Mouse (Mus musculus): ENCODE measurements at regions not wholly inside any gene's neighbourhood (a gene's known extent, or its start where the extent isn't known, plus 50 kb on each side); places are given as distances from the start of the nearest gene placed in this dataset.

GRCm38 (mm10) chr11:112902618-112903017 is 120.6 kb downstream of the Sox9 start:
- TF ChIP-seq E2F4 (IDR thresholded peaks at IDR 0.05; ENCODE audit: insufficient read depth) (no peak), SRF (IDR thresholded peaks at IDR 0.05; ENCODE audit: control insufficient read depth, insufficient read length, low read depth) (no peak), CEBPB (IDR thresholded peaks at IDR 0.05; ENCODE audit: insufficient read depth, poor library complexity, severe bottlenecking) (no peak), MAX (IDR thresholded peaks at IDR 0.05; ENCODE audit: low read depth) (no peak), MYOG (IDR thresholded peaks at IDR 0.05; ENCODE audit: control insufficient read depth in 1 of 3, insufficient read depth in 1 of 3, insufficient read length in 2 of 3, low read depth in 2 of 3) (no peak), REST (IDR thresholded peaks at IDR 0.05; ENCODE audit: insufficient read depth, insufficient read length) (no peak), USF1 (IDR thresholded peaks at IDR 0.05; ENCODE audit: low read depth) (no peak), TCF3 (IDR thresholded peaks at IDR 0.05; ENCODE audit: insufficient read length, low read depth) (no peak), TCF12 (IDR thresholded peaks at IDR 0.05; ENCODE audit: insufficient read depth, poor library complexity, severe bottlenecking) (no peak), MYOD1 (IDR thresholded peaks at IDR 0.05; ENCODE audit: control insufficient read depth in 1 of 3, insufficient read length in 2 of 3, low read depth in 2 of 3) (no peak), POLR2A (IDR thresholded peaks at IDR 0.05; ENCODE audit: insufficient read length, low read depth) (no peak), POLR2AphosphoS2 (IDR thresholded peaks at IDR 0.05; ENCODE audit: insufficient read length, low read depth) (no peak)
- Histone ChIP-seq H3K79me2 (ENCODE audit: control insufficient read depth, insufficient read depth) (no peaks in the 10 kb centered on the region), H3ac (ENCODE audit: control insufficient read depth, insufficient read length) (no peak overlapping the region), H3K27me3 (ENCODE audit: control insufficient read depth, insufficient read depth, insufficient read length) (no peaks in the 10 kb centered on the region), H3K36me3 (ENCODE audit: control insufficient read depth, insufficient read depth) (no peaks in the 10 kb centered on the region), H3K4me2 (ENCODE audit: low read depth) (no peak overlapping the region), H3K4me3 (no peak overlapping the region)

- Histone ChIP-seq H3ac (ENCODE audit: control insufficient read depth, insufficient read length) (no peak overlapping the region), H3K27me3 (ENCODE audit: control insufficient read depth, insufficient read depth, insufficient read length) (no peaks in the 10 kb centered on the region), H3K79me2 (ENCODE audit: control insufficient read depth, insufficient read depth) (no peaks in the 10 kb centered on the region), H3K36me3 (ENCODE audit: control insufficient read depth, insufficient read depth) (no peaks in the 10 kb centered on the region), H3K4me2 (ENCODE audit: low read depth) (no peak overlapping the region), H3K4me3 (no peak overlapping the region)
- TF ChIP-seq TCF3 (IDR thresholded peaks at IDR 0.05; ENCODE audit: insufficient read length, low read depth) (no peak), TCF12 (IDR thresholded peaks at IDR 0.05; ENCODE audit: insufficient read depth, poor library complexity, severe bottlenecking) (no peak), MYOD1 (IDR thresholded peaks at IDR 0.05; ENCODE audit: control insufficient read depth in 1 of 3, insufficient read length in 2 of 3, low read depth in 2 of 3) (no peak)
These were observed 128.3 kb downstream of the Sox9 start for GRCm38 (mm10) chr11:112910309-112910708.

GRCm38 (mm10) chr11:112912875-112913274 is 130.9 kb downstream of the Sox9 start:
- Histone ChIP-seq H3K79me2 (ENCODE audit: control insufficient read depth, insufficient read depth) (no peaks in the 10 kb centered on the region), H3K36me3 (ENCODE audit: control insufficient read depth, insufficient read depth) (no peaks in the 10 kb centered on the region), H3K4me2 (ENCODE audit: low read depth) (no peak overlapping the region), H3K27me3 (ENCODE audit: control insufficient read depth, insufficient read depth, insufficient read length) (no peaks in the 10 kb centered on the region), H3K4me3 (no peak overlapping the region), H3ac (ENCODE audit: control insufficient read depth, insufficient read length) (no peak overlapping the region)
- TF ChIP-seq MYOG (IDR thresholded peaks at IDR 0.05; ENCODE audit: control insufficient read depth in 1 of 3, insufficient read depth in 1 of 3, insufficient read length in 2 of 3, low read depth in 2 of 3) (peak in 2 of 3 experiments; percentile 44 to 74), E2F4 (IDR thresholded peaks at IDR 0.05; ENCODE audit: insufficient read depth) (no peak), REST (IDR thresholded peaks at IDR 0.05; ENCODE audit: insufficient read depth, insufficient read length) (no peak), MYOD1 (IDR thresholded peaks at IDR 0.05; ENCODE audit: control insufficient read depth in 1 of 3, insufficient read length in 2 of 3, low read depth in 2 of 3) (peak in 2 of 3 experiments; percentile 37 to 61)

DNA sequence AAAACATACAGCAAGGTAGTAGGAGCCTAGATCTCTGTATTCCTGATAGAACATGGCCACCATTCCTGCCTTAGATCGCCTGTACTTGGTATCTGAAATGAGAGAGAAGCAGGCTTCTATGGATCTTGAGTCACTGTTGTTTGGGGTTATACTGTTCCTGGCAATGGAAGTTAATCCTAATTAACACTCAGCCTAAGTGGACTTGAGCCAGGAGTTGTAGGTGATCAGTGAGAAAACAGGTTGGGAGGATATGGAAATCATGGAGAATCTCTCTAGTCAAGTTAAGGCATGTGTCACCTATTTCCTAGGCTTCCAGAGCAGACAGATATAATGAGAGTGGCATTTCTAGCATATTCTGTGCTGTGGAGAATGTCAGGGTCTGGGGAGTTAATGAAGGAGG is 134.9 kb downstream of the Sox9 start:
- no peak for TF ChIP-seq POLR2AphosphoS2 (IDR thresholded peaks at IDR 0.05; ENCODE audit: insufficient read length, low read depth)
- no peak for TF ChIP-seq POLR2A (IDR thresholded peaks at IDR 0.05; ENCODE audit: insufficient read length, low read depth)
- TF ChIP-seq MYOD1 (IDR thresholded peaks at IDR 0.05; ENCODE audit: control insufficient read depth in 1 of 3, insufficient read length in 2 of 3, low read depth in 2 of 3) = no peak
- no peak for TF ChIP-seq CEBPB (IDR thresholded peaks at IDR 0.05; ENCODE audit: insufficient read depth, poor library complexity, severe bottlenecking)
- no peak for TF ChIP-seq REST (IDR thresholded peaks at IDR 0.05; ENCODE audit: insufficient read depth, insufficient read length)
- TF ChIP-seq E2F4 (IDR thresholded peaks at IDR 0.05; ENCODE audit: insufficient read depth) = no peak
- no peak for TF ChIP-seq TCF12 (IDR thresholded peaks at IDR 0.05; ENCODE audit: insufficient read depth, poor library complexity, severe bottlenecking)
- no peak for TF ChIP-seq MAX (IDR thresholded peaks at IDR 0.05; ENCODE audit: low read depth)
- TF ChIP-seq SRF (IDR thresholded peaks at IDR 0.05; ENCODE audit: control insufficient read depth, insufficient read length, low read depth) = no peak
- no peak for TF ChIP-seq USF1 (IDR thresholded peaks at IDR 0.05; ENCODE audit: low read depth)
- TF ChIP-seq TCF3 (IDR thresholded peaks at IDR 0.05; ENCODE audit: insufficient read length, low read depth) = no peak
- TF ChIP-seq MYOG (IDR thresholded peaks at IDR 0.05; ENCODE audit: control insufficient read depth in 1 of 3, insufficient read depth in 1 of 3, insufficient read length in 2 of 3, low read depth in 2 of 3) = no peak
- H3K4me2 ChIP-seq (ENCODE audit: low read depth) = no peak overlapping the region
- no peaks in the 10 kb centered on the region for H3K27me3 ChIP-seq (ENCODE audit: control insufficient read depth, insufficient read depth, insufficient read length)
- no peak overlapping the region for H3K4me3 ChIP-seq
- H3K36me3 ChIP-seq (ENCODE audit: control insufficient read depth, insufficient read depth) = no peaks in the 10 kb centered on the region
- no peaks in the 10 kb centered on the region for H3K79me2 ChIP-seq (ENCODE audit: control insufficient read depth, insufficient read depth)
- H3ac ChIP-seq (ENCODE audit: control insufficient read depth, insufficient read length) = no peak overlapping the region

DNA sequence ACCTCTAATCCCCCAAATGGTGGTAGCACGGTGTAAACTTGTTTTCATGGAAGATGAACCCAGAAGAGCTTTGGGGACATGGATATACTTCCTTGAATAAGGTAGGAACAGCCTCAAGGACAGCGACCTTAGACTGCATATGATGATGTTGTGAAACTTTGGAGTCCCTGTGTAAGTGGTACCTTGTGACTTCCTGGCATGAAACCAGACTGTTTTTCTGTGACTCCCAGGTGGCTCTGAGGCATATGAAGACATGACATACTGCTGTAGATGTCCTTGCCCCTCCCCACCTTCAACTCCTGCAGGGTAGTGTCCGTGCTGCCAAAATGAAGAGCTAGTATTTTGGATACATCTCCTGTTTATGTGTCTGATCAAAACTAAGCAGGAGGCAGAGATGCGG is 138.1 kb downstream of the Sox9 start:
- Histone ChIP-seq H3K4me2 (ENCODE audit: low read depth) (no peak overlapping the region), H3K79me2 (ENCODE audit: control insufficient read depth, insufficient read depth) (no peaks in the 10 kb centered on the region), H3K36me3 (ENCODE audit: control insufficient read depth, insufficient read depth) (no peaks in the 10 kb centered on the region), H3K27me3 (ENCODE audit: control insufficient read depth, insufficient read depth, insufficient read length) (no peaks in the 10 kb centered on the region), H3ac (ENCODE audit: control insufficient read depth, insufficient read length) (no peak overlapping the region), H3K4me3 (no peak overlapping the region)
- no peak for TF ChIP-seq E2F4 (IDR thresholded peaks at IDR 0.05; ENCODE audit: insufficient read depth)
- no peak for TF ChIP-seq MYOD1 (IDR thresholded peaks at IDR 0.05; ENCODE audit: control insufficient read depth in 1 of 3, insufficient read length in 2 of 3, low read depth in 2 of 3)
- no peak for TF ChIP-seq CEBPB (IDR thresholded peaks at IDR 0.05; ENCODE audit: insufficient read depth, poor library complexity, severe bottlenecking)
- no peak for TF ChIP-seq MYOG (IDR thresholded peaks at IDR 0.05; ENCODE audit: control insufficient read depth in 1 of 3, insufficient read depth in 1 of 3, insufficient read length in 2 of 3, low read depth in 2 of 3)
- no peak for TF ChIP-seq TCF3 (IDR thresholded peaks at IDR 0.05; ENCODE audit: insufficient read length, low read depth)
- TF ChIP-seq TCF12 (IDR thresholded peaks at IDR 0.05; ENCODE audit: insufficient read depth, poor library complexity, severe bottlenecking) = no peak
- TF ChIP-seq REST (IDR thresholded peaks at IDR 0.05; ENCODE audit: insufficient read depth, insufficient read length) = no peak
- TF ChIP-seq USF1 (IDR thresholded peaks at IDR 0.05; ENCODE audit: low read depth) = no peak
- no peak for TF ChIP-seq MAX (IDR thresholded peaks at IDR 0.05; ENCODE audit: low read depth)

Measured in myocyte (in vitro differentiated cells).